Mouse (Mus musculus): Measurements from ENCODE around the gene Chmp6. TPM values are rescaled to one million over a fixed set of nuclear protein-coding genes. Genes with fewer than 3 reads are reported as not detected.

The Chmp6 gene
- polyA plus RNA-seq, 1 experiment from 2014 or later: 80.8 TPM

DNA sequence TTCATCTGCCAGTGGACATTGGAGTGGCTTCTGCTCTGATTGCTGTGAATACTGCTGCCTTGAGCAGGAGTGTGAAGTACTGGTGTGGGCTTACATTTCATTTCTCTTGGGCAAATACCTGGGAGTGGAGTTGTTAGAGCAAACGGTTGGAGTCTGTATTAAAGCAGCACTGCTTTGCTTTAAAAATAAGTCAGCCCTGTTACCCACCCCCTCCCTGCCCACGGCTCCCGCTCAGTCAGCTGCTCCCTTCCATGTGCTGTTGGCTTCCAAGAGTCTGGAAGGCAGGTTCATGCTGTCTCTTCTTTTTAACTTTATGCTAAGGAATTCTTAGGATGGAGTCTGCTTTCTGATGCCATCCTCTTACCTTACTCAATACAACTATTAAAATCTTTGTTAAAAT, 48.3 kb downstream of the Chmp6 start:
- H3K9ac ChIP-seq (ENCODE audit: low read length): no peak overlapping the region
- H3K27me3 ChIP-seq (replicated peaks; ENCODE audit: control insufficient read depth, insufficient read depth, low read length): no peaks in the 10 kb centered on the region
- no peak overlapping the region for H3K27ac ChIP-seq (ENCODE audit: low read depth)
- 0 out of 2 replicates have a peak, but pooled peaks cover 3% of the 10 kb centered on the region for H3K36me3 ChIP-seq (ENCODE audit: control insufficient read depth, insufficient read depth, low read length)
- WGBS: 83% methylated on average over 3 of the region's 3 CpGs
- H3K4me3 ChIP-seq (ENCODE audit: low read depth, low read length): no peak overlapping the region
- H3K9me3 ChIP-seq (ENCODE audit: control insufficient read depth, low read length): no peaks in the 10 kb centered on the region
- no peaks in the 10 kb centered on the region for H3K4me1 ChIP-seq (replicated peaks; ENCODE audit: control insufficient read depth, insufficient read depth, low read length)
- ATAC-seq (replicated peaks; ENCODE audit: low FRiP score, low TSS enrichment, low read depth) (no peak), DNase-seq (ENCODE audit: low spot score) (no peak)
- no peak overlapping the region for H3K4me2 ChIP-seq (ENCODE audit: low read length)

DNA sequence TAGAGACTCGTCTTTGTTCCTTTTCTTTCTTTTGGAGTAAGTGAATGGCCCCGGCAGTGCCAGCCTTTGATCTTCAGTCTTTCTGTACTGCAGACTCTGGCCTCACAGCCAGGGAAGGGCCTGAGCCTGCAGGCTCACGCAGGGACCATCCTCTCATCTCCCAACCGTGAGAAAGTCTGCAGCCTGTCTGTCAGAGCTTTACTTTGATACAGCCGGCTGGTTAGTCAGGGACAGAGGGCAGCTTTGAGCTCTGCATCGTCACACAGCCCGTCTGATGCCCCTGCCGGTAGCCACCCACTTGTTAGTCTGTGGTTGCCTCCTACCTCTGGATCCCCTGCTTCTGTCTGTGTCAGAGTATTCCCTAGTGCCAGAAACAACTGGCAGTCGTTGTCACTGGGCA, 51.8 kb downstream of the Chmp6 start:
- Histone ChIP-seq H3K27ac (ENCODE audit: low read depth) (no peak overlapping the region), H3K27me3 (replicated peaks; ENCODE audit: control insufficient read depth, insufficient read depth, low read length) (no peaks in the 10 kb centered on the region), H3K9ac (ENCODE audit: low read length) (no peak overlapping the region), H3K4me1 (replicated peaks; ENCODE audit: control insufficient read depth, insufficient read depth, low read length) (no peaks in the 10 kb centered on the region), H3K36me3 (ENCODE audit: control insufficient read depth, insufficient read depth, low read length) (0 out of 2 replicates have a peak, but pooled peaks cover 3% of the 10 kb centered on the region), H3K9me3 (ENCODE audit: control insufficient read depth, low read length) (no peaks in the 10 kb centered on the region), H3K4me2 (ENCODE audit: low read length) (no peak overlapping the region), H3K4me3 (ENCODE audit: low read depth, low read length) (no peak overlapping the region)
- ATAC-seq (replicated peaks; ENCODE audit: low FRiP score, low TSS enrichment, low read depth) (no peak), DNase-seq (ENCODE audit: low spot score) (no peak)
- WGBS: 37% methylated on average over 9 of the region's 9 CpGs

DNA sequence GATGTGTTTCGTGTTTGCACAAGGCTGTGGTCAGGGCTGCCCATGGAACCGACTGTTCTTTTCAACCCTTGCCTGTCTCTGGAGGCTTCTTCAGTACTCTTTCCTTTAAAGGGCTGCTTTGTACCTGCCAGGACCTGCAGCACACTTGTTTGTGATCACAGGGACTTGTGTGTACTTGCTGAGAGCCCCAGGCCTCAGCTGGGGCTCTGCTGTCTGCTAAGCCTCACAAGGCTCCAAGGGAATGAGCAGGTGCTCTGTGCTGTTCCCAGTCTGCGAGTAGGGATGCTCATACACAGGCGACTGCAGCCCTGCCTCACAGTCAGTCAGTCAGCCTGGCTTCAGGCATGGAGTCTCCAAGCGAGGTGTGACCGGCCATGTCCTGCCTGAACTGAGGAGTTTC, 53.1 kb downstream of the Chmp6 start:
- DNase-seq (ENCODE audit: low spot score) (no peak), ATAC-seq (replicated peaks; ENCODE audit: low FRiP score, low TSS enrichment, low read depth) (no peak)
- Histone ChIP-seq H3K27ac (ENCODE audit: low read depth) (no peak overlapping the region), H3K36me3 (ENCODE audit: control insufficient read depth, insufficient read depth, low read length) (0 out of 2 replicates have a peak, but pooled peaks cover 3% of the 10 kb centered on the region), H3K9me3 (ENCODE audit: control insufficient read depth, low read length) (no peaks in the 10 kb centered on the region), H3K27me3 (replicated peaks; ENCODE audit: control insufficient read depth, insufficient read depth, low read length) (no peaks in the 10 kb centered on the region), H3K9ac (ENCODE audit: low read length) (no peak overlapping the region), H3K4me3 (ENCODE audit: low read depth, low read length) (no peak overlapping the region), H3K4me2 (ENCODE audit: low read length) (no peak overlapping the region), H3K4me1 (replicated peaks; ENCODE audit: control insufficient read depth, insufficient read depth, low read length) (no peaks in the 10 kb centered on the region)
- 85% methylated on average over 6 of the region's 6 CpGs for WGBS

DNA sequence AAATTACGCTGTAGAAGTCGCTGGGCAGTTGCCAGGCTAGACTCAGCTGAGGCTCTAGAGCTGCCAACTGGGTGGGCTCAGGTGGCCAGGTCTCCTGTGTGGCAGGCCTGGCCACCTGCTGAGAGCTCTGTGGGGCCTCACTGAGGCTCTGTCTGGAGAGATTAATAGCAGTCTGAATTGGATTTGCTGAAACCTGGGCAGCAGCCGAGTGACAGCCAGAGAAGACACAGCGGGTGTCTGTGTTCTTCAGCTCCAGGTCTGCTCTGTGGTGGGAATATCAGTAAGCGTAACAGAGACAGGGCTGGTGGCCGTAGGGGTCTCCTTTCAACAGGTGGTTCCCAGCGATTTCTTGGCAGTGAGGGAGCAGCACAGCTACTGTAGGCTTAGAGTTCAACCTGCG, 54.2 kb downstream of the Chmp6 start:
- Histone ChIP-seq H3K9me3 (ENCODE audit: control insufficient read depth, low read length) (no peaks in the 10 kb centered on the region), H3K4me3 (ENCODE audit: low read depth, low read length) (no peak overlapping the region), H3K4me1 (replicated peaks; ENCODE audit: control insufficient read depth, insufficient read depth, low read length) (no peaks in the 10 kb centered on the region), H3K9ac (ENCODE audit: low read length) (no peak overlapping the region), H3K27ac (ENCODE audit: low read depth) (no peak overlapping the region), H3K27me3 (replicated peaks; ENCODE audit: control insufficient read depth, insufficient read depth, low read length) (no peaks in the 10 kb centered on the region), H3K4me2 (ENCODE audit: low read length) (no peak overlapping the region), H3K36me3 (ENCODE audit: control insufficient read depth, insufficient read depth, low read length) (0 out of 2 replicates have a peak, but pooled peaks cover 3% of the 10 kb centered on the region)
- ATAC-seq (replicated peaks; ENCODE audit: low FRiP score, low TSS enrichment, low read depth): no peak
- no peak for DNase-seq (ENCODE audit: low spot score)
- 84% methylated on average over 8 of the region's 8 CpGs for WGBS

DNA sequence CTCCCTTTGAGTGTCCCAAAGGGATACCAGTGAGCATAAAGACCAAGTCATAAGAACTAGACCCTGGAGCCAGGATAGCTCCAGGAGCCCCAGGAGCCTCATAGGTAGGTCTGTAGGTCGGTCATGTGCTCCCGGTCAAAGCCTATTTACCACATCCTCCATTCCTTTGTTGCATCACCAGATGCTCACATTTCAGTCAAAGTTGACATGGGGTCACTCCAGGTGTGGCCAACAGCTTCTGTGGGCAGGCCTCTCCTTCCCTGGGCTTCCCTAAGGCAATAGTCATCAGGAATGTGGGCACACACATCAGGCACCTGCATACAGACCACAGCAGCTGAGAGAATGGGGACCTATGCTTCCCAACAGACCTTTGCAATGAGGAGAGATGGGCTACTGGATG, 54.7 kb downstream of the Chmp6 start:
- Histone ChIP-seq H3K9me3 (ENCODE audit: control insufficient read depth, low read length) (no peaks in the 10 kb centered on the region), H3K9ac (ENCODE audit: low read length) (no peak overlapping the region), H3K27ac (ENCODE audit: low read depth) (no peak overlapping the region), H3K27me3 (replicated peaks; ENCODE audit: control insufficient read depth, insufficient read depth, low read length) (no peaks in the 10 kb centered on the region), H3K4me2 (ENCODE audit: low read length) (no peak overlapping the region), H3K4me3 (ENCODE audit: low read depth, low read length) (no peak overlapping the region), H3K4me1 (replicated peaks; ENCODE audit: control insufficient read depth, insufficient read depth, low read length) (no peaks in the 10 kb centered on the region), H3K36me3 (ENCODE audit: control insufficient read depth, insufficient read depth, low read length) (0 out of 2 replicates have a peak, but pooled peaks cover 3% of the 10 kb centered on the region)
- ATAC-seq (replicated peaks; ENCODE audit: low FRiP score, low TSS enrichment, low read depth) (no peak), DNase-seq (ENCODE audit: low spot score) (no peak)
- 100% methylated on average over 2 of the region's 2 CpGs for WGBS

Other genes with a start within 250 kb of the Chmp6 start
- 15.2 and 17.5 TPM in 2 replicates for gene Baiap2, start 29.3 kb downstream of the Chmp6 start, polyA plus RNA-seq (2014; fragmentation: Nextera tagmentation; extraction: Ambion mirVana)
- 4.2 and 4.5 TPM in 2 replicates for gene Aatk, start 133.7 kb downstream of the Chmp6 start, polyA plus RNA-seq (2014; fragmentation: Nextera tagmentation; extraction: Ambion mirVana)
- 21.8 and 23.6 TPM in 2 replicates for gene Cep131, start 173.4 kb downstream of the Chmp6 start, polyA plus RNA-seq (2014; fragmentation: Nextera tagmentation; extraction: Ambion mirVana)
- 13.3 and 16.5 TPM in 2 replicates for gene Tepsin, start 185.3 kb downstream of the Chmp6 start, polyA plus RNA-seq (2014; fragmentation: Nextera tagmentation; extraction: Ambion mirVana)
- gene Ndufaf8, start 185.5 kb downstream of the Chmp6 start, polyA plus RNA-seq (2014; fragmentation: Nextera tagmentation; extraction: Ambion mirVana): 98.4 and 106 TPM in 2 replicates
- 77.1 and 78.0 TPM in 2 replicates for gene Slc38a10, start 237.9 kb downstream of the Chmp6 start, polyA plus RNA-seq (2014; fragmentation: Nextera tagmentation; extraction: Ambion mirVana)

Data from intestine, embryonic 14.5 days (tissue).